Mouse (Mus musculus) MEL-GATA-1-ER (cell line): ENCODE measurements around the gene Scube3.

ENCODE experiments used
- DNase-seq: peaks from one replicate; pipeline ENCODE4 v3.0.0-alpha.2; 2012; ENCODE audit warnings: low read depth; ENCODE audit errors: extremely low read depth

Scube3 gene

GRCm38 (mm10) chr17:28141771-28142699 lies at the start of gene Scube3:
Gene Scube3, plus strand, starts transcription at chr17:28142141.
- DNase-seq = no peak

GRCm38 (mm10) chr17:28092297-28092696 lies 49.6 kb upstream of the Scube3 start:
- no peak for DNase-seq

- DNase-seq = no peak
These were observed 48.1 kb upstream of the Scube3 start for GRCm38 (mm10) chr17:28093837-28094236.

GRCm38 (mm10) chr17:28096418-28096817 lies 45.5 kb upstream of the Scube3 start:
- DNase-seq = no peak

- no peak for DNase-seq
These were observed 44.6 kb upstream of the Scube3 start for GRCm38 (mm10) chr17:28097308-28097707.

- no peak for DNase-seq
These were observed 42.9 kb upstream of the Scube3 start for GRCm38 (mm10) chr17:28099086-28099485.

- DNase-seq = no peak
These were observed 41.3 kb upstream of the Scube3 start for GRCm38 (mm10) chr17:28100669-28101068.

GRCm38 (mm10) chr17:28101284-28101887 lies 40.6 kb upstream of the Scube3 start:
- no peak for DNase-seq

- DNase-seq = no peak
These were observed 40.0 kb upstream of the Scube3 start for GRCm38 (mm10) chr17:28101902-28102319.

GRCm38 (mm10) chr17:28104416-28104815 lies 37.5 kb upstream of the Scube3 start:
- DNase-seq = no peak

- DNase-seq = no peak
These were observed 35.6 kb upstream of the Scube3 start for GRCm38 (mm10) chr17:28106352-28106751.

- DNase-seq = no peak
These were observed 34.7 kb upstream of the Scube3 start for GRCm38 (mm10) chr17:28107275-28107674.

- no peak for DNase-seq
These were observed 29.7 kb upstream of the Scube3 start for GRCm38 (mm10) chr17:28112266-28112665.

- no peak for DNase-seq
These were observed 25.6 kb upstream of the Scube3 start for GRCm38 (mm10) chr17:28116335-28116734.

GRCm38 (mm10) chr17:28117451-28118209 lies 24.3 kb upstream of the Scube3 start:
- no peak for DNase-seq

GRCm38 (mm10) chr17:28120460-28120859 lies 21.5 kb upstream of the Scube3 start:
- DNase-seq = no peak

GRCm38 (mm10) chr17:28122949-28123348 lies 19.0 kb upstream of the Scube3 start:
- no peak for DNase-seq

GRCm38 (mm10) chr17:28123627-28124026 lies 18.3 kb upstream of the Scube3 start:
- DNase-seq = no peak

- DNase-seq = no peak
These were observed 17.6 kb upstream of the Scube3 start for GRCm38 (mm10) chr17:28124368-28124767.

- DNase-seq = no peak
These were observed 12.1 kb upstream of the Scube3 start for GRCm38 (mm10) chr17:28129796-28130195.

GRCm38 (mm10) chr17:28130391-28131125 lies 11.4 kb upstream of the Scube3 start:
- DNase-seq = no peak
